Mouse (Mus musculus) intestine, embryonic 16.5 days (tissue): ENCODE results near the gene Aebp1. TPM values are rescaled to one million over a fixed set of nuclear protein-coding genes. Genes with fewer than 3 reads are reported as not detected.

Source experiments
- ATAC-seq: fragments of 200-750 bp; cut with Nextera tagmentation; 2 replicates; pipeline ENCODE4 v1.8.0; 2017; ENCODE audit warnings: moderate TSS enrichment, moderate library complexity
- H3K27ac ChIP-seq: fragments of 300-500 bp; sonication (generic); 2 replicates; pipeline ENCODE4 v1.5.1; 2014; ENCODE audit warnings: mild to moderate bottlenecking, low read length
- H3K27me3 ChIP-seq: fragments of 300-500 bp; sonication (generic); replicated peaks from 2 replicates; pipeline ENCODE4 v1.6.1; 2014; ENCODE audit warnings: low read length, control low read depth, mixed read lengths; ENCODE audit not compliant: control insufficient read depth, insufficient read depth
- H3K36me3 ChIP-seq: fragments of 300-500 bp; sonication (generic); 2 replicates; pipeline ENCODE4 v1.6.1; 2014; ENCODE audit warnings: low read length, control low read depth; ENCODE audit not compliant: control insufficient read depth, insufficient read depth
- H3K4me1 ChIP-seq: fragments of 300-500 bp; sonication (generic); 2 replicates; pipeline ENCODE4 v1.6.1; 2014; ENCODE audit warnings: low read length, control low read depth, mixed read lengths; ENCODE audit not compliant: control insufficient read depth, insufficient read depth
- H3K4me2 ChIP-seq: fragments of 300-500 bp; sonication (generic); 2 replicates; pipeline ENCODE4 v1.6.1; 2014; ENCODE audit warnings: low read depth, low read length, control low read depth
- H3K4me3 ChIP-seq: fragments of 300-500 bp; sonication (generic); 2 replicates; pipeline ENCODE4 v1.5.1; 2014; ENCODE audit warnings: mild to moderate bottlenecking, low read length
- H3K9ac ChIP-seq: fragments of 300-500 bp; sonication (generic); 2 replicates; pipeline ENCODE4 v1.6.1; 2014; ENCODE audit warnings: low read depth, low read length
- H3K9me3 ChIP-seq: fragments of 300-500 bp; sonication (generic); 2 replicates; pipeline ENCODE4 v1.6.1; 2016; ENCODE audit warnings: low read length, control low read depth; ENCODE audit not compliant: control insufficient read depth
- WGBS: fragments of 180-500 bp; shearing (Covaris S2); extraction: QIAGEN DNeasy Blood & Tissue Kit; methylation state at CpG from one replicate; pipeline ENCODE4 v1.1.7; 2014; 5-methylcytosine and 5-hydroxymethylcytosine counted together
- polyA plus RNA-seq: library from polyadenylated mRNA; unstranded; fragments of >200 nt; fragmentation: Nextera tagmentation; extraction: Ambion mirVana; gene quantifications from 2 replicates; pipeline ENCODE4 v1.2.1, GENCODE M21; 2015

Aebp1 gene
- polyA plus RNA-seq, 1 experiment from 2014 or later: 38.4 TPM

- no peak for ATAC-seq
- H3K9ac ChIP-seq: no peak overlapping the region
- no peak overlapping the region for H3K27ac ChIP-seq
- H3K27me3 ChIP-seq: no peaks in the 10 kb centered on the region
- no peaks in the 10 kb centered on the region for H3K9me3 ChIP-seq
- 64% methylated on average over 2 of the region's 2 CpGs for WGBS
- H3K4me3 ChIP-seq: no peak overlapping the region
- no peaks in the 10 kb centered on the region for H3K36me3 ChIP-seq
- H3K4me1 ChIP-seq: no peaks in the 10 kb centered on the region
- no peak overlapping the region for H3K4me2 ChIP-seq
Measured at GRCm38 (mm10) chr11:5918111-5918510, 56.4 kb downstream of the Aebp1 start.

GRCm38 (mm10) chr11:5919606-5920005, 57.9 kb downstream of the Aebp1 start:
- WGBS: 90% methylated on average over 4 of the region's 4 CpGs
- no peak for ATAC-seq
- Histone ChIP-seq H3K27me3 (no peaks in the 10 kb centered on the region), H3K36me3 (no peaks in the 10 kb centered on the region), H3K9ac (no peak overlapping the region), H3K27ac (no peak overlapping the region), H3K4me1 (no peaks in the 10 kb centered on the region), H3K4me3 (no peak overlapping the region), H3K9me3 (no peaks in the 10 kb centered on the region), H3K4me2 (no peak overlapping the region)

- Histone ChIP-seq H3K9me3 (no peaks in the 10 kb centered on the region), H3K4me3 (no peak overlapping the region), H3K27me3 (no peaks in the 10 kb centered on the region), H3K4me2 (no peak overlapping the region), H3K4me1 (no peaks in the 10 kb centered on the region), H3K27ac (no peak overlapping the region), H3K36me3 (no peaks in the 10 kb centered on the region), H3K9ac (no peak overlapping the region)
- ATAC-seq: peak; percentile 56
- WGBS: 29% methylated on average over 17 of the region's 17 CpGs
Measured at GRCm38 (mm10) chr11:5920323-5920960, 58.7 kb downstream of the Aebp1 start.

Other genes with a start within 250 kb of the Aebp1 start
- 219 and 236 TPM in 2 replicates for gene Mrps24, start 146.3 kb upstream of the Aebp1 start, polyA plus RNA-seq
- 21.6 and 23.7 TPM in 2 replicates for gene Urgcp, start 99.6 kb upstream of the Aebp1 start, polyA plus RNA-seq
- 141 and 147 TPM in 2 replicates for gene Dbnl, start 73.5 kb upstream of the Aebp1 start, polyA plus RNA-seq
- 17.8 and 23.4 TPM in 2 replicates for gene Pgam2, start 58.2 kb upstream of the Aebp1 start, polyA plus RNA-seq
- 12.5 and 13.3 TPM in 2 replicates for gene Polm, start 23.9 kb upstream of the Aebp1 start, polyA plus RNA-seq
- gene Pold2, start 16.3 kb downstream of the Aebp1 start, polyA plus RNA-seq: 119 and 141 TPM in 2 replicates
- 75.3 and 88.3 TPM in 2 replicates for gene Myl7, start 36.8 kb downstream of the Aebp1 start, polyA plus RNA-seq
- gene Gck, start 88.1 kb downstream of the Aebp1 start, polyA plus RNA-seq: 2.4 and 2.9 TPM in 2 replicates
- 57.7 and 58.6 TPM in 2 replicates for gene Ykt6, start 93.7 kb downstream of the Aebp1 start, polyA plus RNA-seq
- gene Camk2b, start 204.4 kb downstream of the Aebp1 start, polyA plus RNA-seq: 5.8 and 6.8 TPM in 2 replicates